Mouse (Mus musculus): Measurements from ENCODE around the gene Usp24. TPM values are rescaled to one million over a fixed set of nuclear protein-coding genes. Genes with fewer than 3 reads are reported as not detected.

The Usp24 gene
- total and polyA plus RNA-seq, 3 experiments, result 27.0 to 40.8 (median 31.9) TPM

DNA sequence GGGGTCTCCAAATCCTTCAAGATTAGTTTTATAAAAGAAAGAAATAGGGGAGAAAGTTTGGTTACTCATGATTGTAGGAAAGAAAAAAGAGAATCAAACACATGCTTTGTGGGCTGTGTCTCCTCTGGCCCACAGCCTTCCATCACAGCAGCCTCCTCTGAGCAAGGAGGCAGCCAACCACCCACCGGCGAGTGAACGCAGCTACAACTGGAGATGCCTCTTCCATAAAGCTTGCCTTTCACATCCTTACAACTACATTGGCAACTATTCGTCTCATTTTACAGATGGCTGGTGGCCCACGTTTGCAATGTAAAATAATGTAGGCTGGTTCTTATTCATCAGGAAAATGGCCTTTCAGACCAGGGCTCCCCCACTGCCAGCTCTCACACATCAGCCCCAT, 121.2 kb downstream of the Usp24 start:
- no peak for TF ChIP-seq UBTF (IDR thresholded peaks at IDR 0.05; ENCODE audit: borderline replicate concordance, insufficient read depth, low read depth, low read length)
- no peak for TF ChIP-seq TAL1 (IDR thresholded peaks at IDR 0.05; ENCODE audit: low read length)
- no peak for TF ChIP-seq HCFC1 (IDR thresholded peaks at IDR 0.05; ENCODE audit: low read depth, low read length)
- no peak for TF ChIP-seq ZMIZ1 (IDR thresholded peaks at IDR 0.05; ENCODE audit: low read depth, low read length)
- TF ChIP-seq USF1 (IDR thresholded peaks at IDR 0.05; ENCODE audit: low read depth, low read length), result no peak
- TF ChIP-seq E2F4 (IDR thresholded peaks at IDR 0.05; ENCODE audit: borderline replicate concordance, low read depth, low read length), result no peak
- no peak for TF ChIP-seq ZKSCAN1 (IDR thresholded peaks at IDR 0.05; ENCODE audit: low read depth, low read length)
- no peaks in the 10 kb centered on the region for H3K9me3 ChIP-seq (replicated peaks; ENCODE audit: insufficient read depth, low read length)
- DNase-seq (ENCODE audit: low read depth, low spot score), result no peak
- no peaks in the 10 kb centered on the region for H3K27me3 ChIP-seq (ENCODE audit: control insufficient read depth in 1 of 2, insufficient read depth in 2 of 2, low read length in 2 of 2)
- no peak overlapping the region for H3K27ac ChIP-seq (ENCODE audit: control insufficient read depth, low read depth, low read length)
- peaks cover 0 to 15% of the 10 kb centered on the region in 2 experiments; a peak in 2 of 4 replicates for H3K36me3 ChIP-seq (ENCODE audit: control insufficient read depth in 1 of 2, insufficient read depth in 2 of 2, low read length in 2 of 2)
- no peaks in the 10 kb centered on the region for H3K4me1 ChIP-seq (ENCODE audit: control insufficient read depth in 1 of 2, insufficient read depth in 2 of 2, low read length in 2 of 2)
- no peak overlapping the region for H3K9ac ChIP-seq (ENCODE audit: control insufficient read depth, low read depth, low read length, poor library complexity, severe bottlenecking)
- no peaks in the 10 kb centered on the region for H3K79me2 ChIP-seq (ENCODE audit: control insufficient read depth, insufficient read depth, low read length, poor library complexity)
- H3K4me3 ChIP-seq (ENCODE audit: control insufficient read depth in 1 of 2, insufficient read depth in 1 of 2, low read depth in 2 of 2, low read length in 2 of 2), result no peak overlapping the region

DNA sequence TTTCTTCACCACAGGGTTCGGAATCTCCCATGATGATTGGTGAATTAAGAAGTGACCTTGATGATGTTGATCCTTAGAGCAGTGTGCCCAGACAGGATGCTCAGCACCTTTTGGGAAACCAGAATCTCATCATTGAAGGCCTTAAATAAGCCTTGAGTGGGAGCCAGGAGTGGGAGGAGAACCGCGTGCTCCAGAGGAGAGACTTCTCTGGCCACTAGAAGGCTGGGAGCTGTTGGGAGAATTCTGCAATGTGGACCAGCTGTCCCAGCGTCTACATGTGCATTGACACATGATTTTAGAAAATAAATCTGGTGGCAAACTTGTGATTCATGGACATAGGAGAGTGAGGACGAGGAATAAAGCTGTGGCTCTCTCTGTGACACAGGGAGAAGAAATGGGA, 122.8 kb downstream of the Usp24 start:
- Histone ChIP-seq H3K79me2 (ENCODE audit: control insufficient read depth, insufficient read depth, low read length, poor library complexity) (no peaks in the 10 kb centered on the region), H3K36me3 (ENCODE audit: control insufficient read depth in 1 of 2, insufficient read depth in 2 of 2, low read length in 2 of 2) (peaks cover 0 to 14% of the 10 kb centered on the region in 2 experiments; a peak in 2 of 4 replicates), H3K27me3 (ENCODE audit: control insufficient read depth in 1 of 2, insufficient read depth in 2 of 2, low read length in 2 of 2) (no peaks in the 10 kb centered on the region), H3K4me1 (ENCODE audit: control insufficient read depth in 1 of 2, insufficient read depth in 2 of 2, low read length in 2 of 2) (no peaks in the 10 kb centered on the region), H3K9ac (ENCODE audit: control insufficient read depth, low read depth, low read length, poor library complexity, severe bottlenecking) (no peak overlapping the region), H3K27ac (ENCODE audit: control insufficient read depth, low read depth, low read length) (no peak overlapping the region), H3K9me3 (replicated peaks; ENCODE audit: insufficient read depth, low read length) (no peaks in the 10 kb centered on the region), H3K4me3 (ENCODE audit: control insufficient read depth in 1 of 2, insufficient read depth in 1 of 2, low read depth in 2 of 2, low read length in 2 of 2) (no peak overlapping the region)
- TF ChIP-seq E2F4 (IDR thresholded peaks at IDR 0.05; ENCODE audit: borderline replicate concordance, low read depth, low read length) (no peak), SIN3A (IDR thresholded peaks at IDR 0.05; ENCODE audit: low read length) (no peak), EP300 (IDR thresholded peaks at IDR 0.05; ENCODE audit: low read depth in 1 of 2, low read length in 2 of 2) (no peak), UBTF (IDR thresholded peaks at IDR 0.05; ENCODE audit: borderline replicate concordance, insufficient read depth, low read depth, low read length) (no peak), ZNF384 (IDR thresholded peaks at IDR 0.05; ENCODE audit: low read depth, low read length) (no peak), JUND (IDR thresholded peaks at IDR 0.05; ENCODE audit: low read depth, low read length) (no peak), HCFC1 (IDR thresholded peaks at IDR 0.05; ENCODE audit: low read depth, low read length) (no peak), SMC3 (IDR thresholded peaks at IDR 0.05; ENCODE audit: low read depth, low read length) (no peak), MYC (IDR thresholded peaks at IDR 0.05; ENCODE audit: low read depth, low read length) (no peak)
- no peak for DNase-seq (ENCODE audit: low read depth, low spot score)

- Histone ChIP-seq H3K79me2 (ENCODE audit: control insufficient read depth, insufficient read depth, low read length, poor library complexity) (no peaks in the 10 kb centered on the region), H3K27ac (ENCODE audit: control insufficient read depth, low read depth, low read length) (no peak overlapping the region), H3K9ac (ENCODE audit: control insufficient read depth, low read depth, low read length, poor library complexity, severe bottlenecking) (no peak overlapping the region), H3K4me3 (ENCODE audit: control insufficient read depth in 1 of 2, insufficient read depth in 1 of 2, low read depth in 2 of 2, low read length in 2 of 2) (no peak overlapping the region), H3K36me3 (ENCODE audit: control insufficient read depth in 1 of 2, insufficient read depth in 2 of 2, low read length in 2 of 2) (peaks cover 0 to 3% of the 10 kb centered on the region in 2 experiments; a peak in 2 of 4 replicates), H3K4me1 (ENCODE audit: control insufficient read depth in 1 of 2, insufficient read depth in 2 of 2, low read length in 2 of 2) (no peaks in the 10 kb centered on the region), H3K9me3 (replicated peaks; ENCODE audit: insufficient read depth, low read length) (no peaks in the 10 kb centered on the region), H3K27me3 (ENCODE audit: control insufficient read depth in 1 of 2, insufficient read depth in 2 of 2, low read length in 2 of 2) (no peaks in the 10 kb centered on the region)
- TF ChIP-seq CTCF (IDR thresholded peaks at IDR 0.05 in 2 of 3, conservative IDR thresholded peaks at IDR 0.05 in 1 of 3; ENCODE audit: control insufficient read depth in 1 of 3, insufficient read depth in 1 of 3, low read depth in 2 of 3, low read length in 3 of 3, poor library complexity in 1 of 3, severe bottlenecking in 1 of 3) (no peak), TBP (IDR thresholded peaks at IDR 0.05; ENCODE audit: low read depth, low read length) (no peak), RAD21 (IDR thresholded peaks at IDR 0.05; ENCODE audit: low read depth, low read length) (no peak), USF2 (IDR thresholded peaks at IDR 0.05; ENCODE audit: borderline replicate concordance in 1 of 2, insufficient read depth in 1 of 2, low read depth in 1 of 2, low read length in 2 of 2) (no peak), ZMIZ1 (IDR thresholded peaks at IDR 0.05; ENCODE audit: low read depth, low read length) (no peak), MAX (IDR thresholded peaks at IDR 0.05; ENCODE audit: low read length) (no peak)
- no peak for DNase-seq (ENCODE audit: low read depth, low spot score)
These were observed 127.2 kb downstream of the Usp24 start for GRCm38 (mm10) chr4:106443182-106443581.
